Mouse (Mus musculus): Measurements from ENCODE around the gene Ankfy1. TPM values are rescaled to one million over a fixed set of nuclear protein-coding genes. Genes with fewer than 3 reads are reported as not detected.

The Ankfy1 gene
- polyA plus RNA-seq, 1 experiment from 2014 or later = 9.2 TPM

GRCm38 (mm10) chr11:72795455-72796295 is 105.9 kb downstream of the Ankfy1 start, which contains the start of the genes Cyb5d2 and Zzef1:
Gene Cyb5d2 (minus strand): TSS chr11:72796142.
Gene Zzef1 (plus strand): TSS chr11:72796226.
- Histone ChIP-seq H3K9me3 (replicated peaks) (no peaks in the 10 kb centered on the region), H3K4me3 (replicated peaks) (peak within 1 kb of the TSS; percentile 91), H3K27me3 (no peaks in the 10 kb centered on the region), H3K9ac (peak within 1 kb of the TSS; percentile 95), H3K27ac (peak within 1 kb of the TSS; percentile 86), H3K4me2 (peak within 1 kb of the TSS; percentile 90), H3K36me3 (no peaks in the 10 kb centered on the region), H3K4me1 (replicated peaks) (peaks cover 42% of the 10 kb centered on the region)
- DNase-seq (peak; percentile 94), ATAC-seq (ENCODE audit: low read depth) (peak; percentile 89)
- WGBS (ENCODE audit: insufficient replicate concordance) = under 1% methylated on average over 69 of the region's 69 CpGs

- Histone ChIP-seq H3K4me1 (replicated peaks) (peaks cover 47% of the 10 kb centered on the region), H3K9ac (peak overlapping the region; percentile 95), H3K27me3 (no peaks in the 10 kb centered on the region), H3K4me3 (replicated peaks) (peak overlapping the region; percentile 91), H3K4me2 (peak overlapping the region; percentile 90), H3K36me3 (no peaks in the 10 kb centered on the region), H3K27ac (peak overlapping the region; percentile 86), H3K9me3 (replicated peaks) (no peaks in the 10 kb centered on the region)
- under 1% methylated on average over 42 of the region's 42 CpGs for WGBS (ENCODE audit: insufficient replicate concordance)
- ATAC-seq (ENCODE audit: low read depth) (peak; percentile 50), DNase-seq (no peak)
Measured at GRCm38 (mm10) chr11:72796296-72796687, 106.5 kb downstream of the Ankfy1 start.

- Histone ChIP-seq H3K9ac (peak overlapping the region; percentile 95), H3K4me3 (replicated peaks) (peak overlapping the region; percentile 91), H3K27ac (peak overlapping the region; percentile 86; the same call in 1 of the 2 replicates), H3K27me3 (no peaks in the 10 kb centered on the region), H3K9me3 (replicated peaks) (no peaks in the 10 kb centered on the region), H3K36me3 (no peaks in the 10 kb centered on the region), H3K4me1 (replicated peaks) (peaks cover 48% of the 10 kb centered on the region), H3K4me2 (peak overlapping the region; percentile 90)
- WGBS (ENCODE audit: insufficient replicate concordance) = 5% methylated on average over 10 of the region's 10 CpGs
- ATAC-seq (ENCODE audit: low read depth) (no peak), DNase-seq (no peak)
Measured at GRCm38 (mm10) chr11:72796773-72797338, 107.0 kb downstream of the Ankfy1 start.

GRCm38 (mm10) chr11:72798112-72798511 is 108.3 kb downstream of the Ankfy1 start:
- Histone ChIP-seq H3K36me3 (no peaks in the 10 kb centered on the region), H3K9me3 (replicated peaks) (no peaks in the 10 kb centered on the region), H3K27ac (no peak overlapping the region), H3K4me1 (replicated peaks) (peaks cover 43% of the 10 kb centered on the region), H3K4me3 (replicated peaks) (no peak overlapping the region), H3K27me3 (no peaks in the 10 kb centered on the region), H3K4me2 (no peak overlapping the region), H3K9ac (no peak overlapping the region)
- ATAC-seq (ENCODE audit: low read depth) (no peak), DNase-seq (no peak)

- no peaks in the 10 kb centered on the region for H3K9me3 ChIP-seq (replicated peaks)
- ATAC-seq (ENCODE audit: low read depth) (no peak), DNase-seq (no peak)
- H3K36me3 ChIP-seq = no peaks in the 10 kb centered on the region
- H3K4me1 ChIP-seq (replicated peaks) = peaks cover 40% of the 10 kb centered on the region
- H3K4me2 ChIP-seq = no peak overlapping the region
- H3K27ac ChIP-seq = no peak overlapping the region
- no peak overlapping the region for H3K9ac ChIP-seq
- H3K4me3 ChIP-seq (replicated peaks) = no peak overlapping the region
- H3K27me3 ChIP-seq = no peaks in the 10 kb centered on the region
Measured at GRCm38 (mm10) chr11:72801182-72801581, 111.4 kb downstream of the Ankfy1 start.

GRCm38 (mm10) chr11:72803038-72803437 is 113.2 kb downstream of the Ankfy1 start:
- ATAC-seq (ENCODE audit: low read depth) (no peak), DNase-seq (no peak)
- H3K4me1 ChIP-seq (replicated peaks) = peaks cover 26% of the 10 kb centered on the region
- no peaks in the 10 kb centered on the region for H3K36me3 ChIP-seq
- WGBS (ENCODE audit: insufficient replicate concordance) = 81% methylated on average over 3 of the region's 3 CpGs
- H3K27me3 ChIP-seq = no peaks in the 10 kb centered on the region
- H3K4me2 ChIP-seq = no peak overlapping the region
- no peaks in the 10 kb centered on the region for H3K9me3 ChIP-seq (replicated peaks)
- no peak overlapping the region for H3K27ac ChIP-seq
- no peak overlapping the region for H3K4me3 ChIP-seq (replicated peaks)
- H3K9ac ChIP-seq = no peak overlapping the region

GRCm38 (mm10) chr11:72804586-72804985 is 114.8 kb downstream of the Ankfy1 start:
- Histone ChIP-seq H3K9ac (no peak overlapping the region), H3K27ac (no peak overlapping the region), H3K4me3 (replicated peaks) (no peak overlapping the region), H3K9me3 (replicated peaks) (no peaks in the 10 kb centered on the region), H3K4me1 (replicated peaks) (peaks cover 17% of the 10 kb centered on the region), H3K36me3 (no peaks in the 10 kb centered on the region), H3K4me2 (no peak overlapping the region), H3K27me3 (no peaks in the 10 kb centered on the region)
- no peak for ATAC-seq (ENCODE audit: low read depth)
- no peak for DNase-seq

- Histone ChIP-seq H3K9ac (no peak overlapping the region), H3K27me3 (no peaks in the 10 kb centered on the region), H3K4me2 (no peak overlapping the region), H3K9me3 (replicated peaks) (no peaks in the 10 kb centered on the region), H3K4me1 (replicated peaks) (peaks cover 17% of the 10 kb centered on the region), H3K27ac (no peak overlapping the region), H3K4me3 (replicated peaks) (no peak overlapping the region), H3K36me3 (no peaks in the 10 kb centered on the region)
- DNase-seq (no peak), ATAC-seq (ENCODE audit: low read depth) (no peak)
- WGBS (ENCODE audit: insufficient replicate concordance) = 71% methylated on average over 3 of the region's 3 CpGs
Measured at GRCm38 (mm10) chr11:72805232-72805631, 115.4 kb downstream of the Ankfy1 start.

- 63% methylated on average over 2 of the region's 2 CpGs for WGBS (ENCODE audit: insufficient replicate concordance)
- H3K4me3 ChIP-seq (replicated peaks) = no peak overlapping the region
- DNase-seq = no peak
Measured at GRCm38 (mm10) chr11:72806556-72806955, 116.8 kb downstream of the Ankfy1 start.

GRCm38 (mm10) chr11:72807992-72808391 is 118.2 kb downstream of the Ankfy1 start:
- H3K4me3 ChIP-seq (replicated peaks) = no peak overlapping the region
- no peaks in the 10 kb centered on the region for H3K9me3 ChIP-seq (replicated peaks)
- H3K4me1 ChIP-seq (replicated peaks) = peaks cover 8% of the 10 kb centered on the region
- DNase-seq (no peak), ATAC-seq (ENCODE audit: low read depth) (no peak)
- no peaks in the 10 kb centered on the region for H3K36me3 ChIP-seq
- WGBS (ENCODE audit: insufficient replicate concordance) = 71% methylated on average over 4 of the region's 4 CpGs
- H3K9ac ChIP-seq = no peak overlapping the region
- no peak overlapping the region for H3K4me2 ChIP-seq
- no peak overlapping the region for H3K27ac ChIP-seq
- H3K27me3 ChIP-seq = no peaks in the 10 kb centered on the region

More at GRCm38 (mm10) chr11:72806556-72806955, 116.8 kb downstream of the Ankfy1 start:
- Histone ChIP-seq H3K4me1 (replicated peaks) (peaks cover 8% of the 10 kb centered on the region), H3K27me3 (no peaks in the 10 kb centered on the region), H3K36me3 (no peaks in the 10 kb centered on the region), H3K9me3 (replicated peaks) (no peaks in the 10 kb centered on the region), H3K9ac (no peak overlapping the region), H3K27ac (no peak overlapping the region), H3K4me2 (no peak overlapping the region)
- no peak for ATAC-seq (ENCODE audit: low read depth)

GRCm38 (mm10) chr11:72813687-72814086 is 123.9 kb downstream of the Ankfy1 start:
- Histone ChIP-seq H3K9me3 (replicated peaks) (no peaks in the 10 kb centered on the region), H3K4me3 (replicated peaks) (no peak overlapping the region), H3K4me2 (no peak overlapping the region), H3K27me3 (no peaks in the 10 kb centered on the region), H3K9ac (no peak overlapping the region), H3K27ac (no peak overlapping the region), H3K36me3 (peaks cover 6% of the 10 kb centered on the region), H3K4me1 (replicated peaks) (no peaks in the 10 kb centered on the region)
- no peak for DNase-seq
- ATAC-seq (ENCODE audit: low read depth) = no peak
- WGBS (ENCODE audit: insufficient replicate concordance) = 83% methylated on average over 5 of the region's 5 CpGs

- H3K9ac ChIP-seq = no peak overlapping the region
- no peaks in the 10 kb centered on the region for H3K27me3 ChIP-seq
- H3K4me1 ChIP-seq (replicated peaks) = no peaks in the 10 kb centered on the region
- no peak overlapping the region for H3K4me2 ChIP-seq
- no peak for ATAC-seq (ENCODE audit: low read depth)
- no peak overlapping the region for H3K27ac ChIP-seq
- no peaks in the 10 kb centered on the region for H3K9me3 ChIP-seq (replicated peaks)
- H3K36me3 ChIP-seq = peaks cover 10% of the 10 kb centered on the region
- no peak overlapping the region for H3K4me3 ChIP-seq (replicated peaks)
- DNase-seq = no peak
- WGBS (ENCODE audit: insufficient replicate concordance) = 61% methylated on average over 2 of the region's 2 CpGs
Measured at GRCm38 (mm10) chr11:72814188-72814587, 124.4 kb downstream of the Ankfy1 start.
